Mouse (Mus musculus): ENCODE data around the gene Sike1. TPM values are rescaled to one million over a fixed set of nuclear protein-coding genes. Genes with fewer than 3 reads are reported as not detected.

Sike1 gene
- total RNA-seq, 2 experiments from 2014 or later, result 63.3 to 63.8 TPM

DNA sequence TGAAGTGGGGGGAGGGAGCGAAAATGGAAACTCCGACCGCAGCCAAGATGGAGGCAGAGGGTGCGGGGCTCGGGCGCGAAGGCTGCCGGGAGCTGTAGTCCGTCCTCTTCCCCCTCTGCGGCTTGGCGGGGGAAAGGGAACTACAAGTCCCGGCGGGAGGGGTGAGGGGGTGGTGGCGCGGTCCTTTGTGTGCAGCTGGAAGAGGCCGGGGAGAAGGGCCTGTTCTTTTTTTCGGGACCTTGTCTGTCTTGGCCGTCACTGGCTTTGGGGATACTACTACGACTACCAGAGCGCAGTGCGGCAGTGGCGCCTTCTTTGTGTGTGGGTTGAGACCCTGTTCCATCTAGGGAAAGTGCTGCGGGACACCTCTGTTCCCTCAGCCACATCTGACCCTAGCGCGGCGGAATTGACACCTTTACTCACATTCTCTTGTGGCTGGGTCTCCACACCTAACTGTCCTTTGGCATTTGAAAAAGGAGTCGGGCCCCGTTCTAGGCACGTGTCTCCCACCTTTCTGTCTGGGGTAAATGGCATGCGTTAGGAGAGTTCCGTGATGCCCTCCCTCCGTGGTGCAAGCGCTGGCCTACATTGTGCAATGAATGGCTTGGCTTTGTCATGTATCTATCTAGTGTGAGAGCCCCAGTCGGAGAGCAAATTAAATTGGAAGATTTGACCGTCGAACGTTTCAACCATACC lies 25.6 kb downstream of the Sike1 start:
- DNase-seq, result peak; percentile 92 to 94

DNA sequence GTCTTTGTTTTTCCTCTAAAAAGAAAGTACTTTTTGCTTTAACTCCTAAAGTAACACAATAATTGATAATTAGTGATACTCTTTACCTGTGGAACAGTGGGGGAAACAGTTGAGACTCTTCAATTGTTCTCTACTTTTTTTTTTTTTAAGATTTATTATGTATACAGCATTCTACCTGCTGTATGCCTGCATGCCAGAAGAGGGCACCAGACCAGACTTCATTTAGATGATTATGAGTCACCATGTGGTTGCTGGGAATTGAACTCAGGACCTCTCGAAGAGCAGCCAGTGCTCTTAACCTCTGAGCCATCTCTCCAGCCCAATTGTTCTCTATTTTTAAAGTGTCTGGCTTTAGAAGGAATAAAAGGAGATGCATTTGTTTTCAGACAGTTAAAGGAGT lies 30.7 kb downstream of the Sike1 start:
- no peak for DNase-seq

DNA sequence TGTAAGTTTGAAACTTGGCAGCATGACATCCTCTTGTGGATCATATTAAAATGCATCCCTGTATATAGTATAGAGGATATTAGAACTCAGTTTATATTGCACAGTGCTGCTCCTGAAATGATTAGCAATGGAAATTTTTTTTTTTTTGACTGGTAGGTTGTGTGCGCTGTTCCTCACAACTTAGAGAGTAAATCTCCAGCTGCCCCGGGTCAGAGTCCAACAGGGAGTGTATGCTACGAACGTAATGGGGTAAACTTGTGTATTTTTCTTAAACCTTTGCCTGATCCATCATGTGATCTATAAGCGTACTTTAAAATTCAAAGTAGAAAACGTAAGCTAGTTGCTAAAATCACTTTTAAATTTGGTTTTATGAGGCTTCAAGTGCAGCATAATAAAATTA lies 44.8 kb downstream of the Sike1 start:
- DNase-seq, result no peak

DNA sequence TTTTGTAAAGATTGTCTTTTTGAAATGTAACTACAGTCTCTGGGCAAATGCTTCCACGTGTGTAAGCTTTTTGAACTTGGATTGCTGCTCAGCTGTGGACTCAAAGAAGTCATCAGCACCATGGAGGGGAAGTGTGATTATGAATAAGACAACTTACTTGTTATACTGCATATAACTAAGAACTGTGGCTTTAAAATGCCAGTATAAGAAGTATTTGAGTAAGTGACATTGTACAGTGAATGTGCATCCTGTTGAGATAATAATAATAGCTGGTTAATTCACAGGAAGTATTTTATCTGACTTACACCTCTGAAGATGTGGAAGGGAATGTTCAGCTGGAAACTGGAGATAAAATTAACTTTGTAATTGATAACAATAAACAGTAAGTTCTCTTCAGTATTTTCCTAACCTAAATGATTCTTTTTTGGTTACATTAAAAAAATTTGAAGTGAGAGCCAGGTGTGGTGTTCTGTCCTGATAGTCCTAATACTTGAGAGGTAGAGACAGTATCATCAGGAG lies 45.4 kb downstream of the Sike1 start:
- DNase-seq, result no peak

DNA sequence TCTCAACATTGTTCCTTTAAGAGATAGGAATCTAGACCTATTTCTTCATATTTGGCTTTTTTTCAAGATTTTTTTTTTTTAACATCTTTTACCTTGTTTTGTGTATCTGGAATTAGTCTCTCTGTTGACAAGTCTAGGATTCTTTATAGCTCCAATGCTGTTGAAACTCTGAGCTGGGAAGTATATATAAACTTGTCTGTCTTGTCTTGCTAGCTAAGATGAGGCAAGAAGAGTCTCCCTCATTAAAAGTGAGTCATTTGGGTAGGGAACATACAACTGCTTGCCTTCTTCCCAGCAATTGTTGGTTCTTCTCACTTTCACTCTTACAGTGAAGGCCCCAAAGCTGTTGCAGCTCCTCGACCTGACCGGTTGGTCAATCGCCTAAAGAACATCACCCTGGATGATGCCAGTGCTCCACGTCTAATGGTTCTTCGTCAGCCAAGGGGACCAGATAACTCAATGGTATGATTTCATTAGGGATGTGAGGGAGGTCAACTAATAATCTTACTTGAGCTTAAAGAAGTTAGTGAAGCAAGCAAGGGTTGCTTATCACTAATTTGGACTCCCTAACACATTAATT lies 60.6 kb downstream of the Sike1 start:
- no peak for DNase-seq

DNA sequence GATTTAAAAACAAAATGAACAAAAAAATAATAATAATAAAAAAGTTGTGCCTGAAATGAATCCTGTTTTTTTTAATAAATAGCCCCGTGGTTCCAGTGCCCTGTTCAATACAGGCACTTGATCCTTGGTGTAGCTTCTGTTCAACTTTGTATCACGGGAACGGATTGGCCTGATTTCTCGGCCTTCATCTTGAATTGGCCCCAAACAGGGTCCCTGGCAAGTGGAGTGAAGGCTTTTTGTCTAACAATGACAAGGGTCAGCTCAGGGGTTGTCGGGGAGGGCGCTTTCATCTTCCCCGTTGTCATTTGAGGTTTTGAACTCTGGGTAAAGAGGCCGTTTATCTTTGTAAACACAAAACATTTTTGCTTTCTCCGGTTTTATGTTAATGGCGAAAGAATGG lies 62.2 kb downstream of the Sike1 start:
- DNase-seq, result no peak

Other genes starting within 250 kb of the Sike1 start
- not detected for gene Tshb, start 213.0 kb upstream of the Sike1 start, total RNA-seq (2021)
- under 1 TPM in 1 of 2 experiments, not detected in 1; 0.25 TPM for gene Sycp1, start 59.6 kb upstream of the Sike1 start, total RNA-seq (2021)
- gene Nr1h5, start 31.6 kb upstream of the Sike1 start, total RNA-seq (2021), result not detected
- gene Csde1, start 24.7 kb downstream of the Sike1 start, total RNA-seq (2021), result 100 to 1,000 TPM; 557 to 574 TPM
- 10 to 100 TPM; 44.3 to 46.7 TPM for gene Nras, start 62.6 kb downstream of the Sike1 start, total RNA-seq (2021)
- not detected for gene Ampd1, start 78.3 kb downstream of the Sike1 start, total RNA-seq (2021)
- 1 to 10 TPM; 1.2 to 1.6 TPM for gene Dennd2c, start 106.9 kb downstream of the Sike1 start, total RNA-seq (2021)
- 10 to 100 TPM; 48.8 to 51.3 TPM for gene Bcas2, start 175.9 kb downstream of the Sike1 start, total RNA-seq (2021)